Mouse (Mus musculus) left cerebral cortex, postnatal 4 days (tissue): ENCODE measurements around the gene Ahnak. TPM values are rescaled to one million over a fixed set of nuclear protein-coding genes. Genes with fewer than 3 reads are reported as not detected.
"Not testable (repeated sequence)": the region's sequence is repeated elsewhere in the genome, so short reads cannot be mapped to it uniquely, and the experiment has no call there.

Source experiments
- DNase-seq: peaks from one replicate; pipeline ENCODE4 v3.0.0-alpha.2; 2022
- intact Hi-C: fragments of 180-260 bp; cut with DNase I; formaldehyde crosslinking; loops from one replicate; pipeline ENCODE4 v1.15.1; 2025
- total RNA-seq, 2 experiments: library from RNA; stranded (reverse); gene quantifications; 2 replicates each; pipeline ENCODE4 v1.2.3; 2021

Gene Ahnak
- total RNA-seq, 2 experiments from 2014 or later = 14.0 to 18.5 TPM

GRCm38 (mm10) chr19:8991871-8992735 lies 3.0 kb downstream of the Ahnak start:
- no peak for DNase-seq

GRCm38 (mm10) chr19:8992769-8993624 lies 3.9 kb downstream of the Ahnak start:
- DNase-seq = peak; percentile 84
- intact Hi-C loops = no loop called here

More at GRCm38 (mm10) chr19:8991871-8992735, 3.0 kb downstream of the Ahnak start:
- intact Hi-C loops = no loop called here

- intact Hi-C loops = no loop called here
- DNase-seq = no peak
These were observed 4.5 kb downstream of the Ahnak start for GRCm38 (mm10) chr19:8993625-8993912.

GRCm38 (mm10) chr19:8994813-8995607 lies 5.9 kb downstream of the Ahnak start:
- DNase-seq = no peak
- intact Hi-C loops = no loop called here

GRCm38 (mm10) chr19:8996601-8997000 lies 7.5 kb downstream of the Ahnak start:
- DNase-seq = no peak
- intact Hi-C loops = no loop called here

- intact Hi-C loops = no loop called here
- peak; percentile 78 for DNase-seq
These were observed 8.5 kb downstream of the Ahnak start for GRCm38 (mm10) chr19:8997546-8997945.

GRCm38 (mm10) chr19:8998546-8998945 lies 9.5 kb downstream of the Ahnak start:
- no peak for DNase-seq
- intact Hi-C loops = no loop called here

- intact Hi-C loops = no loop called here
- no peak for DNase-seq
These were observed 10.1 kb downstream of the Ahnak start for GRCm38 (mm10) chr19:8999223-8999622.

GRCm38 (mm10) chr19:9006915-9007314 lies 17.8 kb downstream of the Ahnak start:
- intact Hi-C loops, DNase-seq: not testable (repeated sequence)

GRCm38 (mm10) chr19:9019298-9019697 lies 30.2 kb downstream of the Ahnak start:
- intact Hi-C loops = no loop called here
- DNase-seq = no peak

GRCm38 (mm10) chr19:9023021-9023778 lies 34.1 kb downstream of the Ahnak start:
- intact Hi-C loops = no loop called here
- DNase-seq = no peak

- DNase-seq = no peak
- intact Hi-C loops = no loop called here
These were observed 36.6 kb downstream of the Ahnak start for GRCm38 (mm10) chr19:9025562-9026257.

GRCm38 (mm10) chr19:9026634-9027033 lies 37.5 kb downstream of the Ahnak start:
- DNase-seq = peak; percentile 60
- intact Hi-C loops = no loop called here

GRCm38 (mm10) chr19:9027795-9028194 lies 38.7 kb downstream of the Ahnak start:
- intact Hi-C loops = no loop called here
- no peak for DNase-seq

GRCm38 (mm10) chr19:9028375-9028774 lies 39.3 kb downstream of the Ahnak start:
- DNase-seq = no peak
- intact Hi-C loops = no loop called here

GRCm38 (mm10) chr19:9029640-9030262 lies 40.7 kb downstream of the Ahnak start:
- no peak for DNase-seq
- intact Hi-C loops = no loop called here

GRCm38 (mm10) chr19:9032502-9033129 lies 43.5 kb downstream of the Ahnak start:
- intact Hi-C loops = no loop called here

GRCm38 (mm10) chr19:9033412-9034340 lies 44.6 kb downstream of the Ahnak start:
- no peak for DNase-seq
- intact Hi-C loops = no loop called here

More at GRCm38 (mm10) chr19:9032502-9033129, 43.5 kb downstream of the Ahnak start:
- DNase-seq = peak; percentile 32
